In the genomic region with DNA sequence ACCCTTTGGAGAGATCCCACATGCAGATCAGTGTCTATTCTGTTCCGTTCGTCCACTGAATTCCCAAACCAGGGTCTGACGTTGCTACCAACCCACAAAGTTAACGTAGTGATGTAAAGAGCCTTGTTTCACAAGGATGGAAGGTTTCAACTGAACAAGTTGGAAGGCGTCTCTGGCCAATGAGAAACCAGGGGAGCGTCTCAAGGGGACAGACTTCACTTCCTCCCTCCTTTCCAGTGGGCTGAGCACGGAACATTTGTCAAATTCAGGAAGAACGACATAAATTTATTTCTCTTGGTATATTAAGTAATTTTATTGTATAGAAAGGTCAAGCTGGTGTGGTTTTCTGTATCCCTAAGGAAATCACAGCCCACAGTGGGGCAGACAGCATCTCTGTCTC, we compare ENCODE assay signal across 27 mouse cellular contexts. TPM values are rescaled to one million over a fixed set of nuclear protein-coding genes. Genes with fewer than 3 reads are reported as not detected.
"Had no signal": no experiment of that assay in that cellular context is flagged by ENCODE, and none has a peak within 500 bp of the region (broad histone marks: within the 10 kb centered on the region; RNA-seq: fewer than 3 reads in every experiment).

No protein-coding gene starts in this region.

- H3K27ac ChIP-seq: heart, adult 2 months; heart, embryonic 13.5 days; heart, embryonic 15.5 days; hindbrain, embryonic 13.5 days; hindbrain, embryonic 15.5 days; hindbrain, postnatal 0 days; limb, embryonic 12.5 days; limb, embryonic 15.5 days; liver, embryonic 12.5 days had no signal

- H3K36me3 ChIP-seq: heart, embryonic 13.5 days; heart, embryonic 15.5 days; hindbrain, embryonic 13.5 days; hindbrain, embryonic 15.5 days; limb, embryonic 12.5 days; limb, embryonic 15.5 days; liver, embryonic 12.5 days had no signal

- H3K9ac ChIP-seq: heart, embryonic 13.5 days; heart, embryonic 15.5 days; hindbrain, embryonic 13.5 days; hindbrain, embryonic 15.5 days; limb, embryonic 12.5 days; limb, embryonic 15.5 days; liver, embryonic 12.5 days had no signal

- H3K4me3 ChIP-seq: heart, adult 2 months; heart, embryonic 13.5 days; heart, embryonic 15.5 days; hindbrain, embryonic 13.5 days; hindbrain, embryonic 15.5 days; limb, embryonic 12.5 days; limb, embryonic 15.5 days; liver, embryonic 12.5 days had no signal

- ATAC-seq: forebrain, embryonic 16.5 days; hindbrain, postnatal 0 days; intestine, embryonic 16.5 days; liver, embryonic 12.5 days had no signal

- H3K9me3 ChIP-seq: heart, embryonic 13.5 days; heart, embryonic 15.5 days; hindbrain, embryonic 13.5 days; hindbrain, embryonic 15.5 days; limb, embryonic 12.5 days; limb, embryonic 15.5 days; liver, embryonic 12.5 days had no signal

- H3K4me1 ChIP-seq: heart, embryonic 15.5 days; hindbrain, embryonic 13.5 days; liver, embryonic 12.5 days had no signal

- H3K27me3 ChIP-seq: heart, embryonic 13.5 days; heart, embryonic 15.5 days; hindbrain, embryonic 13.5 days; hindbrain, embryonic 15.5 days; limb, embryonic 12.5 days; limb, embryonic 15.5 days; liver, embryonic 12.5 days had no signal

- H3K4me2 ChIP-seq: heart, embryonic 11.5 days; heart, embryonic 15.5 days; hindbrain, embryonic 13.5 days; hindbrain, embryonic 15.5 days; limb, embryonic 12.5 days; limb, embryonic 15.5 days; liver, embryonic 12.5 days had no signal

- DNase-seq: gastrocnemius, adult 2 months; gastrocnemius, postnatal 10 days; gastrocnemius, postnatal 25 days; heart, adult 11 months; heart, adult 2 months; heart, postnatal 14 days; heart, postnatal 36 days; kidney, adult 11 months; kidney, adult 8-10 months; kidney, postnatal 25 days; layer of hippocampus, adult 9-11 months; layer of hippocampus, postnatal 36 days; left cerebral cortex, postnatal 4 days had no signal

RNA-seq across cellular contexts. Expression of gene Col19a1, which starts 38.2 kb away (rescaled TPM):
- total RNA-seq: liver, adult 2 months had no signal
- polyA plus RNA-seq: heart, adult 2 months; heart, embryonic 13.5 days; kidney, embryonic 14.5 days; large intestine, adult 2 months; liver, adult 2 months; liver, embryonic 12.5 days had no signal
